Mouse (Mus musculus): Measurements from ENCODE around the gene Samd8.

Samd8 gene

GRCm38 (mm10) chr14:21746251-21746650 is 4.1 kb upstream of the Samd8 start:
- DNase-seq (ENCODE audit: low spot score) = no peak

- no peak for DNase-seq (ENCODE audit: low spot score)
Measured at GRCm38 (mm10) chr14:21746846-21747245, 3.5 kb upstream of the Samd8 start.

GRCm38 (mm10) chr14:21747436-21748141 is 2.7 kb upstream of the Samd8 start:
- no peak for DNase-seq (ENCODE audit: low spot score)

- DNase-seq (ENCODE audit: low spot score) = no peak
Measured at GRCm38 (mm10) chr14:21748142-21748870, 2.0 kb upstream of the Samd8 start.

GRCm38 (mm10) chr14:21750881-21751542 is 681 bp downstream of the Samd8 start, which contains the start of gene Dusp13:
Gene Dusp13 (minus strand): TSS chr14:21751181.
- no peak for DNase-seq (ENCODE audit: low spot score)

- DNase-seq (ENCODE audit: low spot score) = no peak
Measured at GRCm38 (mm10) chr14:21752411-21752810, 2.1 kb downstream of the Samd8 start.

- no peak for DNase-seq (ENCODE audit: low spot score)
Measured at GRCm38 (mm10) chr14:21753367-21753766, 3.0 kb downstream of the Samd8 start.

- DNase-seq (ENCODE audit: low spot score) = no peak
Measured at GRCm38 (mm10) chr14:21761560-21761959, 11.2 kb downstream of the Samd8 start.

GRCm38 (mm10) chr14:21763736-21764135 is 13.4 kb downstream of the Samd8 start:
- DNase-seq (ENCODE audit: low spot score) = no peak

GRCm38 (mm10) chr14:21764646-21765045 is 14.3 kb downstream of the Samd8 start:
- DNase-seq (ENCODE audit: low spot score) = no peak

GRCm38 (mm10) chr14:21765754-21766397 is 15.5 kb downstream of the Samd8 start:
- DNase-seq (ENCODE audit: low spot score) = no peak

- DNase-seq (ENCODE audit: low spot score) = no peak
Measured at GRCm38 (mm10) chr14:21766398-21766958, 16.1 kb downstream of the Samd8 start.

GRCm38 (mm10) chr14:21772506-21773281 is 22.4 kb downstream of the Samd8 start:
- DNase-seq (ENCODE audit: low spot score) = no peak

GRCm38 (mm10) chr14:21773946-21774345 is 23.6 kb downstream of the Samd8 start:
- no peak for DNase-seq (ENCODE audit: low spot score)

GRCm38 (mm10) chr14:21776201-21776600 is 25.9 kb downstream of the Samd8 start:
- DNase-seq (ENCODE audit: low spot score) = no peak

GRCm38 (mm10) chr14:21786500-21786899 is 36.2 kb downstream of the Samd8 start:
- DNase-seq (ENCODE audit: low spot score) = no peak

- no peak for DNase-seq (ENCODE audit: low spot score)
Measured at GRCm38 (mm10) chr14:21787374-21787773, 37.0 kb downstream of the Samd8 start.

- DNase-seq (ENCODE audit: low spot score) = no peak
Measured at GRCm38 (mm10) chr14:21788121-21788520, 37.8 kb downstream of the Samd8 start.

- no peak for DNase-seq (ENCODE audit: low spot score)
Measured at GRCm38 (mm10) chr14:21790585-21791251, 40.4 kb downstream of the Samd8 start.

GRCm38 (mm10) chr14:21791722-21792121 is 41.4 kb downstream of the Samd8 start:
- DNase-seq (ENCODE audit: low spot score) = no peak

- DNase-seq (ENCODE audit: low spot score) = no peak
Measured at GRCm38 (mm10) chr14:21792250-21792649, 41.9 kb downstream of the Samd8 start.
